Mouse (Mus musculus): ENCODE measurements around the gene Crygn. TPM values are rescaled to one million over a fixed set of nuclear protein-coding genes. Genes with fewer than 3 reads are reported as not detected.

The Crygn gene
- total and polyA plus RNA-seq, 3 experiments: 2.0 TPM; not detected in 2

DNA sequence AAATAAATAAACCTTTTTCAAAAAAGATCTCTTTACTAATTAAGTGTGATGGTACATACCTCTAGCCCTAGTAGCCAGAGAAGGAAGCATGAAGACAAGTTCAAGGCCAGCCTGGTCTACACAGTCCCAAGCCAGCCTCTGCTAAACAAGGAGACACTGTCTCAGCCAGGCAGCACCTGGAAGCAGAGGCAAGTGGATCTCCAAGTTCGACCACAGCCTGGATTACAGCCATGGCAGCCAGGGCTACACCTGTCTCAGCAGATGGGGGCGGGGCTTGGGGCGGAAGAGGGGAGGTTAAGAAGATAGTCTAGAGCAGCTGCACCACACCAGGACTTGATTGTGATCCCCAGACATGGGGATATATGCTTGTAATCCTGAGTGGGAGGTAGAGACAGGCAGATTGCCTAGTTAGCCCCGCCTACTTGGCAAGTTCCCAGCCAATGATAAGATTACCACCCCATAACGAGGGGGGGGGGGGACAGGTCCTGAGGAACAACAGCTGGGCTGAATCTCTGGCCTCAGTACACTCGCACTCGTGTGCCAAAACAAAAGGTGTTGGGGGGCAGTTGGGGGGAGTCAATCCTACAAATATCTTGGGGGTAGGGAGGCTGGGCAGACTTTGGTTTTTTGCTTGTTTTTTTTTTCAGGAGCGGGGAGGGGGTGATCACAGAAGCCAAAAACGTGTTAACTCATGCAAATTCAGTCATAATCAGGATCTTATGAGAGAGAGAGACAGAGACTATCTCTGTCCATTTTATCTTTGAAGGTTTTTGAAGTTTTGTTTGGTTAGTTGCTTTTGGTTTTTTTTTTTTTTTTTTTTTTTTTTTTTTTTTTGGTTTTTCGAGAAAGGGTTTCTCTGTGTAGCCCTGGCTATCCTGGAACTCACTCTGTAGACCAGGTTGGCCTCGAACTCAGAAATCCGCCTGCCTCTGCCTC lies 30.6 kb downstream of the Crygn start:
- Histone ChIP-seq H3K4me2 (ENCODE audit: insufficient read depth, low read depth, poor library complexity, severe bottlenecking) (no peak overlapping the region), H3K27ac (ENCODE audit: insufficient read depth, low read depth) (no peak overlapping the region), H3K36me3 (replicated peaks in 1 of 2; ENCODE audit: control insufficient read depth in 1 of 2, insufficient read depth in 1 of 2, low read length in 1 of 2) (no peaks in the 10 kb centered on the region), H3K79me2 (replicated peaks; ENCODE audit: control insufficient read depth, extremely low read depth, insufficient read depth, poor library complexity, severe bottlenecking) (no peaks in the 10 kb centered on the region), H3K9ac (ENCODE audit: insufficient read depth, low read depth) (no peak overlapping the region), H3K9me3 (replicated peaks; ENCODE audit: low read length) (no peaks in the 10 kb centered on the region), H3K27me3 (replicated peaks) (no peaks in the 10 kb centered on the region), H3K4me3 (replicated peaks in 1 of 3; ENCODE audit: low read depth in 2 of 3, low read length in 2 of 3, poor library complexity in 1 of 3) (no peak overlapping the region), H3K4me1 (ENCODE audit: control insufficient read depth in 1 of 2, insufficient read depth in 2 of 2) (no peaks in the 10 kb centered on the region)
- TF ChIP-seq ZNF384 (IDR thresholded peaks at IDR 0.05; ENCODE audit: low read depth, low read length) (peak; percentile 46; the same call in 1 of the 2 replicates), JUN (IDR thresholded peaks at IDR 0.05; ENCODE audit: insufficient read depth, low read depth, low read length) (no peak)
- in situ Hi-C loops (cut with MboI; ENCODE audit: low pct_ligation_motif_present, low pct_unique_long_range_greater_than_20kb, low sequenced_read_pairs) (no loop called here), dilution Hi-C loops (cut with MboI; ENCODE audit: extremely low pct_ligation_motif_present, extremely low pct_unique_long_range_greater_than_20kb, low sequenced_read_pairs) (no loop called here)
- DNase-seq (ENCODE audit: extremely low read depth): no peak

GRCm38 (mm10) chr5:24725897-24726296 lies 31.9 kb downstream of the Crygn start:
- Histone ChIP-seq H3K9ac (ENCODE audit: insufficient read depth, low read depth) (no peak overlapping the region), H3K27ac (ENCODE audit: insufficient read depth, low read depth) (no peak overlapping the region), H3K9me3 (replicated peaks; ENCODE audit: low read length) (no peaks in the 10 kb centered on the region), H3K4me1 (ENCODE audit: control insufficient read depth in 1 of 2, insufficient read depth in 2 of 2) (no peaks in the 10 kb centered on the region), H3K36me3 (replicated peaks in 1 of 2; ENCODE audit: control insufficient read depth in 1 of 2, insufficient read depth in 1 of 2, low read length in 1 of 2) (no peaks in the 10 kb centered on the region), H3K4me2 (ENCODE audit: insufficient read depth, low read depth, poor library complexity, severe bottlenecking) (no peak overlapping the region), H3K79me2 (replicated peaks; ENCODE audit: control insufficient read depth, extremely low read depth, insufficient read depth, poor library complexity, severe bottlenecking) (no peaks in the 10 kb centered on the region), H3K4me3 (replicated peaks in 1 of 3; ENCODE audit: low read depth in 2 of 3, low read length in 2 of 3, poor library complexity in 1 of 3) (no peak overlapping the region), H3K27me3 (replicated peaks) (no peaks in the 10 kb centered on the region)
- in situ Hi-C loops (cut with MboI; ENCODE audit: low pct_ligation_motif_present, low pct_unique_long_range_greater_than_20kb, low sequenced_read_pairs) (no loop called here), dilution Hi-C loops (cut with MboI; ENCODE audit: extremely low pct_ligation_motif_present, extremely low pct_unique_long_range_greater_than_20kb, low sequenced_read_pairs) (no loop called here)
- no peak for DNase-seq (ENCODE audit: extremely low read depth)
- TF ChIP-seq SIN3A (IDR thresholded peaks at IDR 0.05; ENCODE audit: low read length) (no peak), PAX5 (IDR thresholded peaks at IDR 0.05; ENCODE audit: low read length) (no peak), CHD2 (IDR thresholded peaks at IDR 0.05; ENCODE audit: low read length) (no peak), SMC3 (IDR thresholded peaks at IDR 0.05; ENCODE audit: low read depth, low read length) (no peak), RAD21 (IDR thresholded peaks at IDR 0.05; ENCODE audit: low read depth, low read length) (no peak), UBTF (IDR thresholded peaks at IDR 0.05; ENCODE audit: low read depth, low read length) (no peak), MAZ (IDR thresholded peaks at IDR 0.05; ENCODE audit: low read depth, low read length) (no peak)

GRCm38 (mm10) chr5:24724805-24725204 lies 33.0 kb downstream of the Crygn start:
- Histone ChIP-seq H3K27me3 (replicated peaks) (no peaks in the 10 kb centered on the region), H3K4me2 (ENCODE audit: insufficient read depth, low read depth, poor library complexity, severe bottlenecking) (no peak overlapping the region), H3K9me3 (replicated peaks; ENCODE audit: low read length) (no peaks in the 10 kb centered on the region), H3K4me3 (replicated peaks in 1 of 3; ENCODE audit: low read depth in 2 of 3, low read length in 2 of 3, poor library complexity in 1 of 3) (no peak overlapping the region), H3K27ac (ENCODE audit: insufficient read depth, low read depth) (no peak overlapping the region), H3K4me1 (ENCODE audit: control insufficient read depth in 1 of 2, insufficient read depth in 2 of 2) (peaks cover 0 to 3% of the 10 kb centered on the region in 2 experiments; a peak in 2 of 4 replicates), H3K36me3 (replicated peaks in 1 of 2; ENCODE audit: control insufficient read depth in 1 of 2, insufficient read depth in 1 of 2, low read length in 1 of 2) (no peaks in the 10 kb centered on the region), H3K79me2 (replicated peaks; ENCODE audit: control insufficient read depth, extremely low read depth, insufficient read depth, poor library complexity, severe bottlenecking) (no peaks in the 10 kb centered on the region), H3K9ac (ENCODE audit: insufficient read depth, low read depth) (no peak overlapping the region)
- TF ChIP-seq RCOR1 (conservative IDR thresholded peaks at IDR 0.05; ENCODE audit: low read depth, low read length): no peak
- no peak for TF ChIP-seq CTCF (conservative IDR thresholded peaks at IDR 0.05 in 1 of 2, IDR thresholded peaks at IDR 0.05 in 1 of 2; ENCODE audit: low read depth in 2 of 2, low read length in 2 of 2)
- no peak for TF ChIP-seq NRF1 (IDR thresholded peaks at IDR 0.05; ENCODE audit: low read depth, low read length)
- no peak for TF ChIP-seq USF2 (conservative IDR thresholded peaks at IDR 0.05; ENCODE audit: low read depth, low read length)
- TF ChIP-seq POLR2A (IDR thresholded peaks at IDR 0.05; ENCODE audit: low read depth, low read length): no peak
- no peak for TF ChIP-seq MEF2A (IDR thresholded peaks at IDR 0.05; ENCODE audit: borderline replicate concordance, low read depth, low read length)
- no peak for TF ChIP-seq TCF12 (IDR thresholded peaks at IDR 0.05; ENCODE audit: low read depth, low read length)
- no peak for TF ChIP-seq ZMIZ1 (IDR thresholded peaks at IDR 0.05; ENCODE audit: low read depth, low read length)
- no peak for TF ChIP-seq ZC3H11A (IDR thresholded peaks at IDR 0.05; ENCODE audit: low read depth, low read length)
- TF ChIP-seq KAT2A (IDR thresholded peaks at IDR 0.05; ENCODE audit: insufficient replicate concordance, low read length): no peak
- no peak for TF ChIP-seq TBP (conservative IDR thresholded peaks at IDR 0.05; ENCODE audit: low read depth, low read length)
- TF ChIP-seq MAZ (IDR thresholded peaks at IDR 0.05; ENCODE audit: low read depth, low read length): no peak
- TF ChIP-seq IRF4 (IDR thresholded peaks at IDR 0.05; ENCODE audit: low read depth, low read length): no peak
- no peak for TF ChIP-seq NELFE (IDR thresholded peaks at IDR 0.05; ENCODE audit: low read depth, low read length)
- TF ChIP-seq RAD21 (IDR thresholded peaks at IDR 0.05; ENCODE audit: low read depth, low read length): no peak
- TF ChIP-seq HCFC1 (IDR thresholded peaks at IDR 0.05; ENCODE audit: low read depth, low read length): no peak
- no peak for TF ChIP-seq EP300 (IDR thresholded peaks at IDR 0.05; ENCODE audit: low read length)
- TF ChIP-seq MXI1 (IDR thresholded peaks at IDR 0.05; ENCODE audit: low read depth, low read length): no peak
- no peak for TF ChIP-seq CHD2 (IDR thresholded peaks at IDR 0.05; ENCODE audit: low read length)
- in situ Hi-C loops (cut with MboI; ENCODE audit: low pct_ligation_motif_present, low pct_unique_long_range_greater_than_20kb, low sequenced_read_pairs): no loop called here
- no peak for DNase-seq (ENCODE audit: extremely low read depth)
- dilution Hi-C loops (cut with MboI; ENCODE audit: extremely low pct_ligation_motif_present, extremely low pct_unique_long_range_greater_than_20kb, low sequenced_read_pairs): no loop called here
